Mouse (Mus musculus) thymus, adult 2 months (tissue): ENCODE results near the gene Pick1. TPM values are rescaled to one million over a fixed set of nuclear protein-coding genes. Genes with fewer than 3 reads are reported as not detected.
A peak's percentile ranks its signal among the peaks of the same experiment; 100 is the strongest.

Source experiments
- DNase-seq: peaks from one replicate; pipeline ENCODE4 v3.0.0; 2021
- H3K27ac ChIP-seq: fragments of 200-500 bp; 2 replicates; pipeline ENCODE4 v1.5.1; 2012; ENCODE audit warnings: low read length, control low read depth; ENCODE audit not compliant: control insufficient read depth, insufficient read depth
- H3K27me3 ChIP-seq: fragments of 200-500 bp; 2 replicates; pipeline ENCODE4 v1.6.1; 2012; ENCODE audit warnings: mild to moderate bottlenecking, low read length, moderate library complexity, mixed read lengths; ENCODE audit not compliant: control insufficient read depth, insufficient read depth
- H3K36me3 ChIP-seq: fragments of 200-500 bp; 2 replicates; pipeline ENCODE4 v1.6.1; 2012; ENCODE audit warnings: mild to moderate bottlenecking, low read length, moderate library complexity; ENCODE audit not compliant: control insufficient read depth, insufficient read depth
- H3K4me1 ChIP-seq: fragments of 200-500 bp; replicated peaks from 2 replicates; pipeline ENCODE4 v1.6.1; 2012; ENCODE audit warnings: low read length; ENCODE audit not compliant: control insufficient read depth, insufficient read depth
- H3K4me3 ChIP-seq: fragments of 200-500 bp; 2 replicates; pipeline ENCODE4 v1.5.1; 2012; ENCODE audit warnings: mild to moderate bottlenecking, low read length, control low read depth, moderate library complexity; ENCODE audit not compliant: control insufficient read depth, insufficient read depth
- CTCF ChIP-seq: fragments of 200-500 bp; IDR thresholded peaks from 2 replicates; pipeline ENCODE4 v1.5.1; 2012; ENCODE audit warnings: mild to moderate bottlenecking, control low read depth, low read length, moderate library complexity, borderline replicate concordance; ENCODE audit not compliant: control insufficient read depth, poor library complexity, insufficient read depth; ENCODE audit errors: extremely low read depth
- POLR2A ChIP-seq: fragments of 200-500 bp; IDR thresholded peaks from 2 replicates; pipeline ENCODE4 v1.6.1; 2012; ENCODE audit warnings: mild to moderate bottlenecking, low read length, control low read depth, moderate library complexity; ENCODE audit not compliant: control insufficient read depth, poor library complexity, insufficient read depth; ENCODE audit errors: extremely low read depth
- WGBS: fragments of 180-500 bp; shearing (Covaris S2); methylation state at CpG from one replicate; pipeline ENCODE4 v1.1.7; 2018; 5-methylcytosine and 5-hydroxymethylcytosine counted together
- polyA plus RNA-seq: library from polyadenylated mRNA; depleted of rRNA; stranded (reverse); fragments of >200 nt; gene quantifications from 2 replicates; pipeline ENCODE4 v1.2.3, GENCODE M21; 2012

Gene Pick1
- polyA plus RNA-seq, 1 experiment, result 27.1 TPM

GRCm38 (mm10) chr15:79194048-79194447 is 34.9 kb upstream of the Pick1 start:
- no peaks in the 10 kb centered on the region for H3K27me3 ChIP-seq
- TF ChIP-seq CTCF (no peak), POLR2A (no peak)
- H3K4me3 ChIP-seq, result no peak overlapping the region
- no peaks in the 10 kb centered on the region for H3K36me3 ChIP-seq
- DNase-seq, result no peak
- H3K4me1 ChIP-seq, result no peaks in the 10 kb centered on the region
- no peak overlapping the region for H3K27ac ChIP-seq
- WGBS, result 26% methylated on average over 9 of the region's 9 CpGs

GRCm38 (mm10) chr15:79194946-79195345 is 34.0 kb upstream of the Pick1 start:
- Histone ChIP-seq H3K27ac (no peak overlapping the region), H3K27me3 (no peaks in the 10 kb centered on the region), H3K4me1 (no peaks in the 10 kb centered on the region), H3K4me3 (no peak overlapping the region), H3K36me3 (no peaks in the 10 kb centered on the region)
- 98% methylated on average over 2 of the region's 2 CpGs for WGBS
- no peak for DNase-seq
- TF ChIP-seq CTCF, result no peak
- TF ChIP-seq POLR2A, result no peak

- no peak for DNase-seq
- TF ChIP-seq POLR2A (no peak), CTCF (no peak)
Observed at GRCm38 (mm10) chr15:79195492-79195891, 33.5 kb upstream of the Pick1 start.

GRCm38 (mm10) chr15:79199390-79199976 is 29.5 kb upstream of the Pick1 start:
- WGBS, result 93% methylated on average over 12 of the region's 12 CpGs
- no peak overlapping the region for H3K4me3 ChIP-seq
- no peaks in the 10 kb centered on the region for H3K36me3 ChIP-seq
- no peaks in the 10 kb centered on the region for H3K27me3 ChIP-seq
- H3K4me1 ChIP-seq, result no peaks in the 10 kb centered on the region
- no peak overlapping the region for H3K27ac ChIP-seq
- TF ChIP-seq CTCF (no peak), POLR2A (no peak)
- no peak for DNase-seq

More at GRCm38 (mm10) chr15:79195492-79195891, 33.5 kb upstream of the Pick1 start:
- no peak overlapping the region for H3K27ac ChIP-seq
- 92% methylated on average over 8 of the region's 8 CpGs for WGBS
- H3K4me3 ChIP-seq, result no peak overlapping the region
- H3K27me3 ChIP-seq, result no peaks in the 10 kb centered on the region
- H3K36me3 ChIP-seq, result no peaks in the 10 kb centered on the region
- H3K4me1 ChIP-seq, result no peaks in the 10 kb centered on the region

GRCm38 (mm10) chr15:79201491-79202150 is 27.4 kb upstream of the Pick1 start:
- no peak for TF ChIP-seq POLR2A
- TF ChIP-seq CTCF, result no peak
- Histone ChIP-seq H3K36me3 (no peaks in the 10 kb centered on the region), H3K27ac (no peak overlapping the region), H3K4me3 (no peak overlapping the region), H3K4me1 (no peaks in the 10 kb centered on the region), H3K27me3 (no peaks in the 10 kb centered on the region)
- DNase-seq, result no peak
- 36% methylated on average over 13 of the region's 13 CpGs for WGBS

- Histone ChIP-seq H3K4me1 (no peaks in the 10 kb centered on the region), H3K36me3 (no peaks in the 10 kb centered on the region), H3K27me3 (no peaks in the 10 kb centered on the region), H3K27ac (no peak overlapping the region), H3K4me3 (no peak overlapping the region)
- TF ChIP-seq CTCF, result no peak
- TF ChIP-seq POLR2A, result no peak
- WGBS, result 73% methylated on average over 10 of the region's 10 CpGs
- DNase-seq, result no peak
Observed at GRCm38 (mm10) chr15:79202575-79202974, 26.4 kb upstream of the Pick1 start.

GRCm38 (mm10) chr15:79208211-79208610 is 20.8 kb upstream of the Pick1 start:
- 84% methylated on average over 6 of the region's 6 CpGs for WGBS
- Histone ChIP-seq H3K4me1 (peaks cover 13% of the 10 kb centered on the region), H3K4me3 (no peak overlapping the region), H3K27ac (peak overlapping the region; percentile 16; the same call in 1 of the 2 replicates), H3K36me3 (no peaks in the 10 kb centered on the region), H3K27me3 (no peaks in the 10 kb centered on the region)
- no peak for DNase-seq
- no peak for TF ChIP-seq CTCF
- no peak for TF ChIP-seq POLR2A
